Mouse (Mus musculus) NIH3T3 (cell line): ENCODE measurements around the gene Nsun5.

Source experiments
- DNase-seq: peaks from one replicate; pipeline ENCODE4 v3.0.0-alpha.2; 2012; ENCODE audit warnings: low read depth

Gene Nsun5

DNA sequence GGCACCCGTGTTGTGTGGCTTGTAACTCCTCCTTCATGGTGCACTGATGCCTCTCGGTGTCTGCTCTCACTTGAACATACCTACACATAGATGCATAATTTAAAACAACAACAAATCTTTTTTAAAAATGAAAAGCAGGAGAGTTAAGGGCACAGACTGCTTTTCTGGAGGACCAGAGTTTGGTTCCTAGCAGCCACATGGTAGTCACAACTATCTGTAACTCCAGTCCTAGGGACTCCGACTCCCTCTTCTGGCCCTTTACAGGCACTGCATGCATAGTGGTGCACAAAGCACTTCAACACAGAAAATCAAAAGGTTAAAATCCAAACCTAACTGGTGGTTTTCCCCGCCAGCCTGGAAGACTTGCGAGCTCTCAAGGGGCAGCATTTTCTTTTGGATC lies 3.8 kb downstream of the Nsun5 start:
- no peak for DNase-seq

DNA sequence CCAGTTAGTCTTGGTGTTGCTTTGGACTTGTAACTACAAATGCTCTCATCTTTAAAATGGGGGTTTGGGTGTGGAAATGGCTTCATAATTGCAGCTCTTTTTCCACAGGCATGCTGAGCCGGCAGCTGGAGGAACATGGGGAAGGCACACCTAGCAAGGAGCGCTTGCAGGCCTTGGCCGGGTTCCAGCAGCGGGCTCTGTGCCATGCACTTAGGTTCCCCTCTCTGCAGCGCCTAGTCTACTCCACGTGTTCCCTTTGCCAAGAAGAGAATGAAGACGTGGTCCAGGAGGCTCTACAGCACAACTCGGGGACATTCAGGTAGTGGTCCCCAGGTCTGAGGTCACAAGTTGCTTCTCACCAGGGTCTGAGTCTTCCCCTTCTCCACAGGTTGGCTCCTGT lies 5.4 kb downstream of the Nsun5 start:
- DNase-seq = no peak

- DNase-seq = no peak
These were observed 6.6 kb downstream of the Nsun5 start for GRCm38 (mm10) chr5:135376341-135376740.

DNA sequence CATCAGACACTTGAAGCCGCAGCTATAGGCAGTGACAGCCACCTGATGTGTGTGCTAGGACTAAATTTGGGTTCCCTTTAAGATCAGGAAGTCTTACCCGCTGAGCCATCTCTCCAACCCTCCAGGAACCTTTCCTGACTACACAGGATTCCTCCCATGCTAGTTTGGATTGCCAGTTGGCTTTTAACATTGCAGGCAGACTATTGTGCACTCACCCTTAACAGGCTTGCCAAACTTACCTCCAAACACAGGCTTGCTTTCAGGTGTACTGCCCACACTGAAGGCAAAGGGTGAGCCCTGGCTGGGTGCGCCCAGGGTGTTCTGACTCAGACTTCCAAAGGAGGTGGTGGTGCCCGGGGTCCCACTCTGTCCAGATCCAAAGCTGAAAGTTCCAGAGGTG lies 10.9 kb downstream of the Nsun5 start:
- DNase-seq = no peak

- DNase-seq = no peak
These were observed 11.7 kb downstream of the Nsun5 start for GRCm38 (mm10) chr5:135381356-135381925.

- DNase-seq = no peak
These were observed 13.0 kb downstream of the Nsun5 start for GRCm38 (mm10) chr5:135382746-135383145.

GRCm38 (mm10) chr5:135383771-135384170 lies 14.0 kb downstream of the Nsun5 start:
- DNase-seq = no peak

DNA sequence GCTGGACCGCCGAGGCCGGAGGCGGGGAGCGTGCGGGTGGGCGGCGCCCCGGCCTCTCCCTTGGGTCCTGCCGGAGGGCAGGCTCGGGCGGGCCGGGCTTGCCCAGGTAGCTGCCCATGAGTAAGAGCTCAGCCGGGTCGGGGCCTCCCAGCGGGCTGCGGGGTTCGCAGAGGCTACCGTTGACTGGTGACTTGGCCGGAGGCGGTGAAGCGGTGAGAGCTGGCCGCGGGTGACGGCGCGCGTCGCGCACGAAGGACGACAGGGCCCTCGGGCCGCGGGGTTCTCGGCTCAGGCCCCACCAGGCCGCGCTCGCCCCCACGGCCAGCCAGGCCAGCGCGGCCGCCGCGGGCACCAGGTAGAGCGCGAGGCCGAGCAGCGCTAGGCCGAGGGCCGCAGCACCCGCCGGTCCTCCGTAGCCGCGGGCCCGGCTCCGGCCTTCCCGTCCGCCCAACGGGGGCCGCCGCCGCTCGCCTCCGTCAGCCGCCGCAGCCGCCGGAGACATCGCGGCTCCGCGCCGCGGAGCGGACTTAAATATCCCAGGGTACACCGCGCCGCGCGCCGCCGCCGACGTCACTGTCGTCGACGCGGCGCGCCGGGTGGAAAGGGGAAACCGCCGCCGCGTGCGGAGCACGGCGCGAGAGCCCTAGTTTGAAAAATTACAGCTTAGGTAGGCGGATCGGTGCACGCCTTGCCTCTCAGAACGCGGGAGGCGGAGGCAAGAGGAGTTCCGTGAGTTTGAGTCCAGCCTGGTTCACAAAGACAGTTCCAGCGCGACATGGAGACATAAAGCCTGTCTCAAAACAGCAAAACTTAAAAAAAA lies 24.5 kb downstream of the Nsun5 start, which contains the start of gene Pom121:
Gene Pom121, minus strand, starts transcription at position 543 of the 820 bp plus-strand sequence.
- DNase-seq = peak; percentile 94

DNA sequence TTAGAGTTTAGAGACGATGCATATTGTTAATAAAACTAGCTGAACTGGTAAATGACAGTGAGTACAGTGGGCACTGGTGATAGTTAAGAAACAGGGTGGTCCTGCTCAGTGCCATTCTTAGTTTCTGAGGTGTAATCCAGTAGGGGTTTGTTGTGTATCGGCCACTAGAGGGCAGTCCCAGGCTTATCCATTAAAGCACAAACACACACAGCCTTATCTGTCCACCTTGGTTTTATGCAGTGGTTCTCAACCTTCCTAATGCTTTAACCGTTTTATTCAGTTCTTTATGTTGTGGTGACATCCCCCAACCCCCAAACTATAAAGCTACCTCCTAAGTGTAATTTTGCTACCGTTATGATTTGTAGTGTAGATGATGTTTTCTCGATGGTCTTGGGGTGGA lies 26.1 kb downstream of the Nsun5 start:
- peak; percentile 74 for DNase-seq

- no peak for DNase-seq
These were observed 29.6 kb downstream of the Nsun5 start for GRCm38 (mm10) chr5:135399382-135399781.

GRCm38 (mm10) chr5:135400244-135400643 lies 30.5 kb downstream of the Nsun5 start:
- DNase-seq = peak; percentile 92

DNA sequence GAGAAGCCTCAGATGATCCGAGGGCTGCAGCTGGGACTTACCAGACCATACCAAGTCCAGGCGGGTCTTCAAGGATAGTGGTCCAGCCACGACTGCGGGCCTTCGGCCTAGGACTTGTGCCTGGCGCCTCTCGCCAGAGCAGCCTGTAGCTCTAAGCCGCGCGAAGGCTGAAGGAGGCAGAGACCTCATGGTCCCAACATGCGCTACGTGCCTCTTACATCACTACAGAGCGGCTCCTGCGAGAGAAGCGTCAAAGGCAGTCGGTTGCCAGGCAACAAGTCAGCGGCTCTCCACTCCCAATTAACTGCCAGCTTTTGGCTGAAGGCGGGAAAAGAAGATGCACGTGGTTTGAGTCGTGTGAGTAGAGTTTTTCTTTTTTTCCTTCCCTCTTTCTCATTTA lies 34.9 kb downstream of the Nsun5 start:
- DNase-seq = no peak

GRCm38 (mm10) chr5:135405437-135405836 lies 35.7 kb downstream of the Nsun5 start:
- peak; percentile 14 for DNase-seq

- DNase-seq = no peak
These were observed 38.4 kb downstream of the Nsun5 start for GRCm38 (mm10) chr5:135408114-135408513.

DNA sequence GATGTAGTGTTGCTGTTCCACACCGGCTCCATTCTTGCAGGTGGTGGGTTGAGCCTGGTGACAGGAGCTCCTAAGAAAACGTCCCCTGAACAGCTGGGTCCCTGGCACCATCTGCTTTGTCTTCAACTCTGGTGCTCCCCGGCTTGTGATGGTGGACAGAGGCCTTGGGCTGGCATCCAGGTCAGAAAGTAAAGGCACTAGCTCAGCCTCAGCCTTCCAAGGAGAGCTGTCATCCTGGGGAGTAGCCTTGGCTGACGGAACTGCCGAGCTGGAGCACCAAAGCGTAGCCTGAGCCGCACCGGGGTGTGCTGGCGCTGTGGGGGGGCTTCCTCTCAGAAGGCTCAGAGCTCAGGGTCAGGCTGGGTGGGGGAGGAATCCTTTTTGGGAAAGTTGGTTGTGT lies 40.5 kb downstream of the Nsun5 start:
- no peak for DNase-seq
